Mouse (Mus musculus) heart, postnatal 0 days (tissue): ENCODE results near the gene Dock3.

ENCODE experiments used
- CTCF ChIP-seq: IDR thresholded peaks from 2 replicates; pipeline ENCODE4 v1.5.1; 2016; ENCODE audit warnings: antibody characterized with exemption, control low read depth, low read depth
- EP300 ChIP-seq: IDR thresholded peaks from 2 replicates; pipeline ENCODE4 v1.6.1; 2016; ENCODE audit warnings: antibody characterized with exemption, low read depth

- TF ChIP-seq EP300 (no peak), CTCF (no peak)
These were observed 144.2 kb downstream of the Dock3 start for GRCm38 (mm10) chr9:107087531-107087930.
